Mouse (Mus musculus) bone marrow, adult 2 months (tissue): ENCODE measurements around the gene Kif28. TPM values are rescaled to one million over a fixed set of nuclear protein-coding genes. Genes with fewer than 3 reads are reported as not detected.

ENCODE experiments used
- H3K27ac ChIP-seq: fragments of 200-500 bp; 2 replicates; pipeline ENCODE4 v1.5.1; 2012; ENCODE audit warnings: low read depth, mild to moderate bottlenecking, control low read depth, inconsistent platforms, low read length; ENCODE audit not compliant: control insufficient read depth, poor library complexity, insufficient read depth
- H3K4me1 ChIP-seq: fragments of 200-500 bp; 2 replicates; pipeline ENCODE4 v1.6.1; 2011; ENCODE audit warnings: low read length; ENCODE audit not compliant: control insufficient read depth, insufficient read depth
- H3K4me3 ChIP-seq: fragments of 200-500 bp; replicated peaks from 2 replicates; pipeline ENCODE3; 2011; ENCODE audit warnings: mild to moderate bottlenecking, low read depth, low read length, control low read depth; ENCODE audit not compliant: control insufficient read depth
- CTCF ChIP-seq: fragments of 200-500 bp; IDR thresholded peaks from 2 replicates; pipeline ENCODE4 v1.5.1; 2011; ENCODE audit warnings: low read length, control low read depth; ENCODE audit not compliant: control insufficient read depth, insufficient read depth
- POLR2A ChIP-seq: fragments of 200-500 bp; IDR thresholded peaks from 2 replicates; pipeline ENCODE4 v1.6.1; 2011; ENCODE audit warnings: low read depth, mild to moderate bottlenecking, control low read depth, low read length, borderline replicate concordance; ENCODE audit not compliant: control insufficient read depth
- WGBS: fragments of 180-500 bp; shearing (Covaris S2); methylation state at CpG from one replicate; pipeline ENCODE4 v1.1.7; 2018; 5-methylcytosine and 5-hydroxymethylcytosine counted together
- polyA plus RNA-seq: library from polyadenylated mRNA; stranded (reverse); fragments of >200 nt; gene quantifications from 2 replicates; pipeline ENCODE4 v1.2.4, GENCODE M21; 2011; ENCODE audit warnings: low replicate concordance; ENCODE audit not compliant: missing spikeins, insufficient read depth, insufficient read length

Gene Kif28
- polyA plus RNA-seq, 1 experiment: not detected

GRCm38 (mm10) chr1:179645980-179646268 is 99.1 kb downstream of the Kif28 start:
- TF ChIP-seq CTCF (no peak), POLR2A (no peak)
- no peaks in the 10 kb centered on the region for H3K4me1 ChIP-seq
- 22% methylated on average over 4 of the region's 4 CpGs for WGBS
- H3K4me3 ChIP-seq: no peak overlapping the region
- no peak overlapping the region for H3K27ac ChIP-seq

Other genes starting within 250 kb of the Kif28 start
- 8.0 and 20.8 TPM in 2 replicates for gene Smyd3, start 227.2 kb downstream of the Kif28 start, polyA plus RNA-seq
- 6.7 and 20.0 TPM in 2 replicates for gene Tfb2m, start 199.0 kb downstream of the Kif28 start, polyA plus RNA-seq
- 15.3 and 25.1 TPM in 2 replicates for gene Cnst, start 198.9 kb downstream of the Kif28 start, polyA plus RNA-seq
- gene Sccpdh, start 77.1 kb downstream of the Kif28 start, polyA plus RNA-seq: 2.3 and 4.5 TPM in 2 replicates
- gene Gm10518, start 58.1 kb upstream of the Kif28 start, polyA plus RNA-seq: not detected in 2 replicates
- 21.7 and 41.3 TPM in 2 replicates for gene Ahctf1, start 58.4 kb upstream of the Kif28 start, polyA plus RNA-seq
- gene Cdc42bpa, start 215.2 kb upstream of the Kif28 start, polyA plus RNA-seq: 5.1 and 8.7 TPM in 2 replicates